Mouse (Mus musculus): ENCODE measurements at regions not wholly inside any gene's neighbourhood (a gene's known extent, or its start where the extent isn't known, plus 50 kb on each side); places are given as distances from the start of the nearest gene placed in this dataset.

GRCm38 (mm10) chr10:11809255-11809654 is 466.1 kb downstream of the Epm2a start:
- no peak for ATAC-seq

- no peak for ATAC-seq
Measured at GRCm38 (mm10) chr10:11822418-11822959, 479.3 kb downstream of the Epm2a start.

- ATAC-seq, result no peak
Measured at GRCm38 (mm10) chr10:11841094-11841493, 497.9 kb downstream of the Epm2a start.

GRCm38 (mm10) chr10:11841494-11841893 is 498.3 kb downstream of the Epm2a start:
- ATAC-seq, result no peak

GRCm38 (mm10) chr10:11846141-11846540 is 502.9 kb downstream of the Epm2a start:
- ATAC-seq, result no peak

- ATAC-seq, result no peak
Measured at GRCm38 (mm10) chr10:11875145-11876131, 532.2 kb downstream of the Epm2a start.

GRCm38 (mm10) chr10:11886237-11886636 is 543.0 kb downstream of the Epm2a start:
- no peak for ATAC-seq

- no peak for ATAC-seq
Measured at GRCm38 (mm10) chr10:11888953-11889352, 545.7 kb downstream of the Epm2a start.

GRCm38 (mm10) chr10:11922132-11922531 is 578.9 kb downstream of the Epm2a start:
- no peak for ATAC-seq

GRCm38 (mm10) chr10:11938164-11938563 is 595.0 kb downstream of the Epm2a start:
- ATAC-seq, result no peak

GRCm38 (mm10) chr10:11942772-11943171 is 599.6 kb downstream of the Epm2a start:
- no peak for ATAC-seq

- ATAC-seq, result no peak
Measured at GRCm38 (mm10) chr10:11960327-11960922, 617.2 kb downstream of the Epm2a start.

- no peak for ATAC-seq
Measured at GRCm38 (mm10) chr10:12004966-12005365, 661.8 kb downstream of the Epm2a start.

- ATAC-seq, result no peak
Measured at GRCm38 (mm10) chr10:12005889-12006288, 662.7 kb downstream of the Epm2a start.

GRCm38 (mm10) chr10:12017286-12017685 is 674.1 kb downstream of the Epm2a start:
- ATAC-seq, result no peak

- no peak for ATAC-seq
Measured at GRCm38 (mm10) chr10:12018281-12018680, 675.1 kb downstream of the Epm2a start.

- no peak for ATAC-seq
Measured at GRCm38 (mm10) chr10:12019159-12019779, 676.1 kb downstream of the Epm2a start.

GRCm38 (mm10) chr10:12020576-12020975 is 677.4 kb downstream of the Epm2a start:
- ATAC-seq, result no peak

GRCm38 (mm10) chr10:12035159-12035558 is 692.0 kb downstream of the Epm2a start:
- no peak for ATAC-seq

- ATAC-seq, result no peak
Measured at GRCm38 (mm10) chr10:12045937-12046336, 702.7 kb downstream of the Epm2a start.

- no peak for ATAC-seq
Measured at GRCm38 (mm10) chr10:12059728-12060127, 716.5 kb downstream of the Epm2a start.

GRCm38 (mm10) chr10:12061069-12061861 is 718.1 kb downstream of the Epm2a start:
- no peak for ATAC-seq
